Comparison of ENCODE assay signal across 9 mouse cellular contexts in genomic region chr3:108283241-108283561, GRCm38 (mm10). TPM values are rescaled to one million over a fixed set of nuclear protein-coding genes. Genes with fewer than 3 reads are reported as not detected.
A peak's percentile ranks its signal among the peaks of the same experiment; 100 is the strongest.
DNase-seq lines count a peak whose midpoint lies in the region; ATAC-seq and TF ChIP-seq lines count a peak whose summit lies in the region.
"Had no signal": no experiment of that assay in that cellular context is flagged by ENCODE, and none has a peak within 500 bp of the region (broad histone marks: within the 10 kb centered on the region; RNA-seq: fewer than 3 reads in every experiment).

No protein-coding gene starts in this region.

- H3K4me2 ChIP-seq in heart, embryonic 16.5 days (ENCODE audit: low read depth, low read length), result peak overlapping the region; percentile 70
- H3K4me2 ChIP-seq in liver, postnatal 0 days (ENCODE audit: low read depth, low read length), result peak overlapping the region; percentile 82

- TF ChIP-seq CTCF in ES-Bruce4 (IDR thresholded peaks at IDR 0.05; ENCODE audit: low read depth, low read length), result no peak
- no peak for TF ChIP-seq CTCF in liver, postnatal 0 days (IDR thresholded peaks at IDR 0.05; ENCODE audit: low read depth)

- no peak for TF ChIP-seq EP300 in ES-Bruce4 (IDR thresholded peaks at IDR 0.05; ENCODE audit: insufficient read depth, low read depth, low read length)
- no peak for TF ChIP-seq EP300 in liver, postnatal 0 days (IDR thresholded peaks at IDR 0.05; ENCODE audit: low read depth)

- peak overlapping the region; percentile 59 for H3K9ac ChIP-seq in ES-Bruce4 (ENCODE audit: low read depth, poor library complexity, severe bottlenecking)
- H3K9ac ChIP-seq in heart, embryonic 16.5 days (ENCODE audit: low read length), result peak overlapping the region; percentile 81
- peak overlapping the region; percentile 66 for H3K9ac ChIP-seq in liver, postnatal 0 days (replicated peaks)

- H3K4me1 ChIP-seq in heart, embryonic 10.5 days, result peaks cover 44% of the 10 kb centered on the region
- H3K4me1 ChIP-seq in ES-Bruce4 (ENCODE audit: control insufficient read depth, insufficient read depth, low read length), result no peaks in the 10 kb centered on the region
- H3K4me1 ChIP-seq in heart, embryonic 16.5 days (ENCODE audit: control insufficient read depth, insufficient read depth, low read length), result peaks cover 33% of the 10 kb centered on the region
- peaks cover 21% of the 10 kb centered on the region for H3K4me1 ChIP-seq in liver, postnatal 0 days (ENCODE audit: insufficient read depth)

- no peak for DNase-seq in heart, embryonic 10.5 days (ENCODE audit: low spot score)
- no peak for DNase-seq in heart, adult 11 months
- no peak for DNase-seq in liver, postnatal 0 days
- DNase-seq in left cerebral cortex, postnatal 4 days, result no peak
- DNase-seq in adrenal gland, postnatal 10 days, result no peak

- no peaks in the 10 kb centered on the region for H3K27me3 ChIP-seq in heart, embryonic 10.5 days (ENCODE audit: insufficient read depth, poor library complexity, severe bottlenecking)
- H3K27me3 ChIP-seq in ES-Bruce4 (ENCODE audit: control insufficient read depth, insufficient read depth, low read length, poor library complexity, severe bottlenecking), result no peaks in the 10 kb centered on the region
- no peaks in the 10 kb centered on the region for H3K27me3 ChIP-seq in heart, embryonic 16.5 days (ENCODE audit: control insufficient read depth, insufficient read depth, low read length)
- H3K27me3 ChIP-seq in liver, postnatal 0 days (ENCODE audit: insufficient read depth, low read length), result no peaks in the 10 kb centered on the region

- no peaks in the 10 kb centered on the region for H3K9me3 ChIP-seq in heart, embryonic 10.5 days
- no peaks in the 10 kb centered on the region for H3K9me3 ChIP-seq in ES-Bruce4 (replicated peaks; ENCODE audit: control insufficient read depth, insufficient read depth, low read length, poor library complexity, severe bottlenecking)
- no peaks in the 10 kb centered on the region for H3K9me3 ChIP-seq in heart, embryonic 16.5 days (replicated peaks; ENCODE audit: control insufficient read depth, low read length)
- no peaks in the 10 kb centered on the region for H3K9me3 ChIP-seq in liver, postnatal 0 days (ENCODE audit: low read length)

- ATAC-seq in heart, embryonic 16.5 days (replicated peaks; ENCODE audit: extremely low read depth, insufficient read depth, low FRiP score), result no peak
- ATAC-seq in liver, postnatal 0 days, result no peak
- no peak for ATAC-seq in megakaryocyte progenitor cell, adult 5-6 weeks (replicated peaks; ENCODE audit: poor library complexity)

- no peak for TF ChIP-seq POLR2A in ES-Bruce4 (IDR thresholded peaks at IDR 0.05; ENCODE audit: insufficient read depth, low read length)

- WGBS in heart, embryonic 10.5 days, result 17% methylated on average over 6 of the region's 6 CpGs
- WGBS in heart, embryonic 16.5 days, result 16% methylated on average over 6 of the region's 6 CpGs
- WGBS in liver, postnatal 0 days (ENCODE audit: insufficient replicate concordance), result 17% methylated on average over 6 of the region's 6 CpGs

- intact Hi-C loops in left cerebral cortex, postnatal 4 days (cut with DNase I), result loop anchor here (10.0 kb wide), 1 partner anchor 118 kb away; no protein-coding TSS in a partner anchor

- H3K27ac ChIP-seq in heart, embryonic 10.5 days, result peak overlapping the region; percentile 92
- H3K27ac ChIP-seq in ES-Bruce4 (ENCODE audit: insufficient read depth, low read length), result no peak overlapping the region
- peak overlapping the region; percentile 80 for H3K27ac ChIP-seq in heart, embryonic 16.5 days (ENCODE audit: low read length)
- no peak overlapping the region; the same call in 1 of the 2 replicates for H3K27ac ChIP-seq in liver, postnatal 0 days (ENCODE audit: low read depth)

- H3K36me3 ChIP-seq in heart, embryonic 10.5 days, result peaks cover 16% of the 10 kb centered on the region
- no peaks in the 10 kb centered on the region; the same call in 1 of the 2 replicates for H3K36me3 ChIP-seq in ES-Bruce4 (ENCODE audit: control insufficient read depth, insufficient read depth, low read length, poor library complexity, severe bottlenecking)
- H3K36me3 ChIP-seq in heart, embryonic 16.5 days (ENCODE audit: control insufficient read depth, insufficient read depth), result peaks cover 3% of the 10 kb centered on the region; the same call in 1 of the 2 replicates
- H3K36me3 ChIP-seq in liver, postnatal 0 days (replicated peaks; ENCODE audit: insufficient read depth, low read length), result peaks cover 10% of the 10 kb centered on the region

- peak overlapping the region; percentile 97 for H3K4me3 ChIP-seq in heart, embryonic 10.5 days
- peak overlapping the region; percentile 59 for H3K4me3 ChIP-seq in ES-Bruce4 (ENCODE audit: low read depth, low read length)
- H3K4me3 ChIP-seq in heart, embryonic 16.5 days (ENCODE audit: low read length), result peak overlapping the region; percentile 71
- peak overlapping the region; percentile 68 for H3K4me3 ChIP-seq in liver, postnatal 0 days (ENCODE audit: low read depth, low read length)

RNA-seq across cellular contexts. Expression of gene Sort1, which starts 0.7 kb away (rescaled TPM):
- 15.1 and 26.4 TPM in 2 replicates for polyA plus RNA-seq in heart, embryonic 10.5 days (2016; fragmentation: Nextera tagmentation; extraction: Ambion mirVana)
- 21.5 and 25.6 TPM in 2 replicates for polyA plus RNA-seq in ES-Bruce4 (2011; ENCODE audit: insufficient read depth, insufficient read length, low read depth, missing spikeins)
- polyA plus RNA-seq in heart, embryonic 16.5 days (2015; fragmentation: Nextera tagmentation; extraction: Ambion mirVana), result 5.4 and 10.5 TPM in 2 replicates
- polyA plus RNA-seq in liver, postnatal 0 days (2015; fragmentation: Nextera tagmentation; extraction: Ambion mirVana), result 3.0 and 3.7 TPM in 2 replicates
- total RNA-seq in megakaryocyte progenitor cell, adult 5-6 weeks (2015), result 53.8 and 58.9 TPM in 2 replicates
- 45.5 and 51.2 TPM in 2 replicates for total RNA-seq in megakaryocyte progenitor cell, adult 5-6 weeks (2017)
- 10 to 100 TPM; 90.4 to 93.5 TPM for total RNA-seq in left cerebral cortex, postnatal 4 days (2021)
- 10 to 100 TPM; 46.1 to 48.8 TPM for total RNA-seq in adrenal gland, postnatal 10 days (2021)

RNA-seq across cellular contexts. Expression of gene Psma5, which starts 26.5 kb away (rescaled TPM):
- polyA plus RNA-seq in heart, embryonic 10.5 days (2016; fragmentation: Nextera tagmentation; extraction: Ambion mirVana), result 280 and 324 TPM in 2 replicates
- polyA plus RNA-seq in ES-Bruce4 (2011; ENCODE audit: insufficient read depth, insufficient read length, low read depth, missing spikeins), result 159 and 168 TPM in 2 replicates
- polyA plus RNA-seq in heart, embryonic 16.5 days (2015; fragmentation: Nextera tagmentation; extraction: Ambion mirVana), result 193 and 195 TPM in 2 replicates
- polyA plus RNA-seq in liver, postnatal 0 days (2015; fragmentation: Nextera tagmentation; extraction: Ambion mirVana), result 136 and 143 TPM in 2 replicates
- total RNA-seq in megakaryocyte progenitor cell, adult 5-6 weeks (2015), result 308 and 312 TPM in 2 replicates
- total RNA-seq in megakaryocyte progenitor cell, adult 5-6 weeks (2017), result 290 and 314 TPM in 2 replicates
- total RNA-seq in left cerebral cortex, postnatal 4 days (2021), result 10 to 100 TPM; 98.8 to 99.0 TPM
- 10 to 100 TPM; 90.7 to 94.6 TPM for total RNA-seq in adrenal gland, postnatal 10 days (2021)

RNA-seq across cellular contexts. Expression of gene Sypl2, which starts 56.8 kb away (rescaled TPM):
- polyA plus RNA-seq in heart, embryonic 10.5 days (2016; fragmentation: Nextera tagmentation; extraction: Ambion mirVana), result 0.39 and 1.0 TPM in 2 replicates
- not detected in 2 replicates for polyA plus RNA-seq in ES-Bruce4 (2011; ENCODE audit: insufficient read depth, insufficient read length, low read depth, missing spikeins)
- polyA plus RNA-seq in heart, embryonic 16.5 days (2015; fragmentation: Nextera tagmentation; extraction: Ambion mirVana), result 1.8 and 2.3 TPM in 2 replicates
- polyA plus RNA-seq in liver, postnatal 0 days (2015; fragmentation: Nextera tagmentation; extraction: Ambion mirVana), result 0.05 and 0.79 TPM in 2 replicates
- not detected in 2 replicates for total RNA-seq in megakaryocyte progenitor cell, adult 5-6 weeks (2015)
- not detected in 2 replicates for total RNA-seq in megakaryocyte progenitor cell, adult 5-6 weeks (2017)
- total RNA-seq in left cerebral cortex, postnatal 4 days (2021), result 1 to 10 TPM in 1 of 2 experiments, under 1 TPM in 1; 0.98 to 1.4 TPM
- total RNA-seq in adrenal gland, postnatal 10 days (2021), result 10 to 100 TPM; 13.3 to 44.9 TPM
- total RNA-seq: neutrophil, adult 5-6 weeks had no signal

Comparison
In these comparisons a context has a peak if more than half of its experiments do, and no peak if none do; other contexts are left out.
1. H3K27ac ChIP-seq: peak in heart, embryonic 10.5 days (single experiment) and heart, embryonic 16.5 days (single experiment); none in ES-Bruce4 (single experiment) and liver, postnatal 0 days (single experiment).
2. Peak in every context shown above with its lines, with median percentiles within 50 percentile points of each other: H3K4me3 ChIP-seq and H3K9ac ChIP-seq.